Mouse (Mus musculus): Measurements from ENCODE around the gene Sdk1. TPM values are rescaled to one million over a fixed set of nuclear protein-coding genes. Genes with fewer than 3 reads are reported as not detected.

Gene Sdk1
- polyA plus RNA-seq, 1 experiment: 4.0 TPM

- Histone ChIP-seq H3K36me3 (ENCODE audit: control insufficient read depth, insufficient read depth, low read length) (no peaks in the 10 kb centered on the region), H3K27ac (ENCODE audit: control insufficient read depth, insufficient read depth, low read depth, low read length) (no peak overlapping the region), H3K4me1 (ENCODE audit: control insufficient read depth, insufficient read depth, low read length) (no peaks in the 10 kb centered on the region), H3K4me3 (ENCODE audit: control insufficient read depth, low read depth, low read length) (no peak overlapping the region), H3K27me3 (ENCODE audit: control insufficient read depth, insufficient read depth, low read length) (no peaks in the 10 kb centered on the region)
- peak; percentile 81; the same call in 1 of the 2 replicates for TF ChIP-seq CTCF (IDR thresholded peaks at IDR 0.05; ENCODE audit: control insufficient read depth, insufficient read depth, insufficient replicate concordance, low read depth, low read length)
- no peak for TF ChIP-seq POLR2A (IDR thresholded peaks at IDR 0.05; ENCODE audit: control insufficient read depth, low read depth, low read length)
These were observed 322.9 kb downstream of the Sdk1 start for GRCm38 (mm10) chr5:141564197-141564596.

- Histone ChIP-seq H3K4me1 (ENCODE audit: control insufficient read depth, insufficient read depth, low read length) (no peaks in the 10 kb centered on the region), H3K27ac (ENCODE audit: control insufficient read depth, insufficient read depth, low read depth, low read length) (no peak overlapping the region), H3K4me3 (ENCODE audit: control insufficient read depth, low read depth, low read length) (no peak overlapping the region), H3K27me3 (ENCODE audit: control insufficient read depth, insufficient read depth, low read length) (no peaks in the 10 kb centered on the region), H3K36me3 (ENCODE audit: control insufficient read depth, insufficient read depth, low read length) (no peaks in the 10 kb centered on the region)
- no peak for TF ChIP-seq POLR2A (IDR thresholded peaks at IDR 0.05; ENCODE audit: control insufficient read depth, low read depth, low read length)
- TF ChIP-seq CTCF (IDR thresholded peaks at IDR 0.05; ENCODE audit: control insufficient read depth, insufficient read depth, insufficient replicate concordance, low read depth, low read length): no peak
These were observed 326.8 kb downstream of the Sdk1 start for GRCm38 (mm10) chr5:141568106-141568505.

GRCm38 (mm10) chr5:141570442-141570841, 329.2 kb downstream of the Sdk1 start:
- Histone ChIP-seq H3K36me3 (ENCODE audit: control insufficient read depth, insufficient read depth, low read length) (no peaks in the 10 kb centered on the region), H3K27me3 (ENCODE audit: control insufficient read depth, insufficient read depth, low read length) (no peaks in the 10 kb centered on the region), H3K4me1 (ENCODE audit: control insufficient read depth, insufficient read depth, low read length) (no peaks in the 10 kb centered on the region), H3K4me3 (ENCODE audit: control insufficient read depth, low read depth, low read length) (no peak overlapping the region), H3K27ac (ENCODE audit: control insufficient read depth, insufficient read depth, low read depth, low read length) (no peak overlapping the region)
- TF ChIP-seq CTCF (IDR thresholded peaks at IDR 0.05; ENCODE audit: control insufficient read depth, insufficient read depth, insufficient replicate concordance, low read depth, low read length) (no peak), POLR2A (IDR thresholded peaks at IDR 0.05; ENCODE audit: control insufficient read depth, low read depth, low read length) (no peak)

GRCm38 (mm10) chr5:141574263-141574662, 333.0 kb downstream of the Sdk1 start:
- no peaks in the 10 kb centered on the region for H3K4me1 ChIP-seq (ENCODE audit: control insufficient read depth, insufficient read depth, low read length)
- H3K4me3 ChIP-seq (ENCODE audit: control insufficient read depth, low read depth, low read length): no peak overlapping the region
- H3K27me3 ChIP-seq (ENCODE audit: control insufficient read depth, insufficient read depth, low read length): no peaks in the 10 kb centered on the region
- no peaks in the 10 kb centered on the region for H3K36me3 ChIP-seq (ENCODE audit: control insufficient read depth, insufficient read depth, low read length)
- no peak overlapping the region for H3K27ac ChIP-seq (ENCODE audit: control insufficient read depth, insufficient read depth, low read depth, low read length)
- TF ChIP-seq CTCF (IDR thresholded peaks at IDR 0.05; ENCODE audit: control insufficient read depth, insufficient read depth, insufficient replicate concordance, low read depth, low read length) (no peak), POLR2A (IDR thresholded peaks at IDR 0.05; ENCODE audit: control insufficient read depth, low read depth, low read length) (no peak)

- TF ChIP-seq POLR2A (IDR thresholded peaks at IDR 0.05; ENCODE audit: control insufficient read depth, low read depth, low read length) (no peak), CTCF (IDR thresholded peaks at IDR 0.05; ENCODE audit: control insufficient read depth, insufficient read depth, insufficient replicate concordance, low read depth, low read length) (no peak)
- Histone ChIP-seq H3K36me3 (ENCODE audit: control insufficient read depth, insufficient read depth, low read length) (no peaks in the 10 kb centered on the region), H3K27me3 (ENCODE audit: control insufficient read depth, insufficient read depth, low read length) (no peaks in the 10 kb centered on the region), H3K4me3 (ENCODE audit: control insufficient read depth, low read depth, low read length) (no peak overlapping the region), H3K4me1 (ENCODE audit: control insufficient read depth, insufficient read depth, low read length) (no peaks in the 10 kb centered on the region), H3K27ac (ENCODE audit: control insufficient read depth, insufficient read depth, low read depth, low read length) (no peak overlapping the region)
These were observed 350.0 kb downstream of the Sdk1 start for GRCm38 (mm10) chr5:141591246-141591645.

- no peak overlapping the region for H3K27ac ChIP-seq (ENCODE audit: control insufficient read depth, insufficient read depth, low read depth, low read length)
- H3K4me1 ChIP-seq (ENCODE audit: control insufficient read depth, insufficient read depth, low read length): no peaks in the 10 kb centered on the region
- no peaks in the 10 kb centered on the region for H3K27me3 ChIP-seq (ENCODE audit: control insufficient read depth, insufficient read depth, low read length)
- no peaks in the 10 kb centered on the region for H3K36me3 ChIP-seq (ENCODE audit: control insufficient read depth, insufficient read depth, low read length)
- no peak for TF ChIP-seq POLR2A (IDR thresholded peaks at IDR 0.05; ENCODE audit: control insufficient read depth, low read depth, low read length)
- TF ChIP-seq CTCF (IDR thresholded peaks at IDR 0.05; ENCODE audit: control insufficient read depth, insufficient read depth, insufficient replicate concordance, low read depth, low read length): no peak
- no peak overlapping the region for H3K4me3 ChIP-seq (ENCODE audit: control insufficient read depth, low read depth, low read length)
These were observed 371.4 kb downstream of the Sdk1 start for GRCm38 (mm10) chr5:141612721-141613120.

- Histone ChIP-seq H3K27me3 (ENCODE audit: control insufficient read depth, insufficient read depth, low read length) (no peaks in the 10 kb centered on the region), H3K4me3 (ENCODE audit: control insufficient read depth, low read depth, low read length) (no peak overlapping the region), H3K4me1 (ENCODE audit: control insufficient read depth, insufficient read depth, low read length) (no peaks in the 10 kb centered on the region), H3K27ac (ENCODE audit: control insufficient read depth, insufficient read depth, low read depth, low read length) (no peak overlapping the region), H3K36me3 (ENCODE audit: control insufficient read depth, insufficient read depth, low read length) (no peaks in the 10 kb centered on the region)
- TF ChIP-seq POLR2A (IDR thresholded peaks at IDR 0.05; ENCODE audit: control insufficient read depth, low read depth, low read length) (no peak), CTCF (IDR thresholded peaks at IDR 0.05; ENCODE audit: control insufficient read depth, insufficient read depth, insufficient replicate concordance, low read depth, low read length) (no peak)
These were observed 374.5 kb downstream of the Sdk1 start for GRCm38 (mm10) chr5:141615763-141616162.

GRCm38 (mm10) chr5:141617660-141618059, 376.4 kb downstream of the Sdk1 start:
- Histone ChIP-seq H3K36me3 (ENCODE audit: control insufficient read depth, insufficient read depth, low read length) (no peaks in the 10 kb centered on the region), H3K27ac (ENCODE audit: control insufficient read depth, insufficient read depth, low read depth, low read length) (no peak overlapping the region), H3K4me1 (ENCODE audit: control insufficient read depth, insufficient read depth, low read length) (no peaks in the 10 kb centered on the region), H3K4me3 (ENCODE audit: control insufficient read depth, low read depth, low read length) (no peak overlapping the region), H3K27me3 (ENCODE audit: control insufficient read depth, insufficient read depth, low read length) (no peaks in the 10 kb centered on the region)
- no peak for TF ChIP-seq POLR2A (IDR thresholded peaks at IDR 0.05; ENCODE audit: control insufficient read depth, low read depth, low read length)
- no peak for TF ChIP-seq CTCF (IDR thresholded peaks at IDR 0.05; ENCODE audit: control insufficient read depth, insufficient read depth, insufficient replicate concordance, low read depth, low read length)

All from testis, adult 2 months (tissue).